Mouse (Mus musculus) spleen, embryonic (tissue): ENCODE data around the gene Ssx2ip.

Source experiments
- CTCF ChIA-PET: fragments of 350-600 bp; sonication (Branson Sonifier 250); formaldehyde crosslinking; loops from one replicate; lab custom pipeline; 2022; lab: Charles Lee

Ssx2ip gene

GRCm38 (mm10) chr3:146404311-146405201 is at the start of gene Ssx2ip:
Gene Ssx2ip (plus strand): TSS chr3:146404642.
- CTCF ChIA-PET: no interaction called here

GRCm38 (mm10) chr3:146355146-146355545 is 49.3 kb upstream of the Ssx2ip start:
- CTCF ChIA-PET: no interaction called here

GRCm38 (mm10) chr3:146365471-146365870 is 39.0 kb upstream of the Ssx2ip start:
- CTCF ChIA-PET: no interaction called here

- CTCF ChIA-PET: no interaction called here
Observed at GRCm38 (mm10) chr3:146367058-146367457, 37.4 kb upstream of the Ssx2ip start.

DNA sequence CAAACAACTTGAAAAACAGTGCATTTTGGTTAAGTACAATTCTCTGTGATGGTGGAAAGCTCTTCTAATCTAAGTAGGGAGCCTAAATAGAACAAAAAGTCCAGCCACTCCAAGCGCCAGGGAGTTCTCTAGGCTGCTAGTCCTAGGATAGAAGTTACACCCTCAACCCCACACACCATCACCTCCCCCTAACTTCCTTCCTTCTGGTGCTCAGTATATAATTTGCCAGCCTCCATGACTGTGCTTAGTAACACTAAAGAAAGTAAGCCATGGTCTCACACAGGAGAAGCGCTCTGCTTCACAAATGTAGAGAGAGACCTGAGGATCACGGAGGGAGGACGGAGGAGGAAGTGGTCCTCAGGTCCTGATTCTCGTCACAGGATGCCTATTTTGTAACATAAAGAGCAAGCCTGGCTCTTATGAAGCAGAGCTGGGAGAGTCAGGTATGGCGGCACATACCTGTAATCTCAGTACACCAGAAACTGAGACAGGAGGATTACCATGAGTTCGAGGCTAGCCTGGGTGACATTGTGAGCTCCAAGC is 33.8 kb upstream of the Ssx2ip start:
- CTCF ChIA-PET: interaction anchor here (0.6 kb wide), 1 partner anchor 313 kb away, joined by 3 read pairs; no protein-coding TSS in a partner anchor

DNA sequence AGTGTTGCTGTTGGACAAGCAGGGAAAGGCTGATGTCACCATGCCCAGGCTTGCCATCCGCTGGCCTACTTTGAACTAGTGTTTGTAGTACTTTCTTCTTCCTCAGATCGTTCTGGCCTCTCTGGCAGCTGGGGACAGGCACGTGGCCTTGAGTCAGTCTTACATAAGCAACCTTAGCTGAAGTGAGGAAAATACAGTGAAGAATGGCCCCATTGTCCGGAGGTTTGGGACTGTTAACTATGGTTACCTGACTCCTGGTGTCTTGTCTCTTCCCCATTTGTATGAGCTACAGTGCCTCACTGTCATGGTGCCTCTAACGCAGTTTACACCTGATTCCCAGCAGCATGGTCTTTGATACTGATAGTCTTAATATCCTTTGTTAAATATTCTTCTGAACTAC is 33.2 kb upstream of the Ssx2ip start:
- CTCF ChIA-PET: interaction anchor here (0.6 kb wide), 2 partner anchors 28 to 313 kb away, joined by 3 to 5 read pairs; no protein-coding TSS in a partner anchor

GRCm38 (mm10) chr3:146374596-146375175 is 29.8 kb upstream of the Ssx2ip start:
- CTCF ChIA-PET: no interaction called here

DNA sequence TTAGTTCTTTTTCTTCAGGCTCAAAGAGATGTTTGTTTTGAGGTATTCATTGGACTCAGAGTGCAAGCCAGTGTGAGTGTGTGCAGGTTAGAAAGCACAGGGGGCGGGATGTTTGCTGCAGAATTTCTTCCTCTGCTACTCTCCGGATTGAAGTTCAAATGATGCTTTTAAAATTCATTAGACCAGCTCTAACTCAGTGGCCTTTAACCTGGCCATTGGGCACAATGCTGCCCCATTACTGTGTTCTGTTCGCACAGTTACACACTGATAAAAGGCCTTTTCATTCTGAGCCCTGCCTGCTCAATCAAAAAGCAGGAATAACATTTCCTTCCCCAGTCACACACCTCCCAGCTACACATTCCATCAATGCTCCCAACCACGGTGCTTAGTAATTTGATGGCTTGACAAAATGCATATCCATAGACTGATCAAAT is 29.2 kb upstream of the Ssx2ip start:
- CTCF ChIA-PET: no interaction called here

DNA sequence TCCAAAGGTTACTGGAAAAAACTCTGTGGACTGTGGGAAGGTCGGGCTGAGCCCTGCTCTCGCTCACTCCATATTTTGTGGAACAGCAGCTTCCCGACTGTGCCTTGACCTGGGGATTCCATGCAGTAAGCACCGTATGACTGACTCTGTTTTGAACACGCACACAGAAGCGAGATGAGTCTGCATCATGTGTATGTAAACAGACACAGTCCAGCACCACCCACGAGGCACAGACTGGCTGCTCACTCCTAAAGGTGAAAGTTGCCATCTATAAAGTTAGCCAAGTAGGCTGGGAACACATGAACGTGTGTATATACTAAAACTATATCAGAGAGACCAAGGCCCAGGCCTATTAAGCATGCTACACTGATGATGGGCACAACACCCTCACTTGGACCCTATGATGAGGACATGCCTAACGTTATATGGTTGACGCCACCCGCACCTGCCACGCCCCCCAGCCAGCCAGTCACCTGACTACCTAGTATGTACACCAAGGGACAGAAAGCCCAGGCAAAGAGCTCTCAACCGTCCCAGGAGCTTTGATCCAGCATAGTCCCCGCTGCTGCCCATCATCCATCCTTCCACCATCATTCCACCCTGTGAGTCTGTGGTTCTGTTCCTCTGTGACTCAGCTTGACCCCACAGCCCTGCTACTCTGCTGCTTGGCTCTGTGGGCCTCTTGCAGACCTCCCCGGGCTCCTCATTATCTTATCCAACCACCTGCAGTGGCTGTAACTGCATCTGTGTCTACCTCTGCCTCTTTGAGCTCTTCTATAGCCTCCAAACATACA is 27.9 kb upstream of the Ssx2ip start:
- CTCF ChIA-PET: no interaction called here

DNA sequence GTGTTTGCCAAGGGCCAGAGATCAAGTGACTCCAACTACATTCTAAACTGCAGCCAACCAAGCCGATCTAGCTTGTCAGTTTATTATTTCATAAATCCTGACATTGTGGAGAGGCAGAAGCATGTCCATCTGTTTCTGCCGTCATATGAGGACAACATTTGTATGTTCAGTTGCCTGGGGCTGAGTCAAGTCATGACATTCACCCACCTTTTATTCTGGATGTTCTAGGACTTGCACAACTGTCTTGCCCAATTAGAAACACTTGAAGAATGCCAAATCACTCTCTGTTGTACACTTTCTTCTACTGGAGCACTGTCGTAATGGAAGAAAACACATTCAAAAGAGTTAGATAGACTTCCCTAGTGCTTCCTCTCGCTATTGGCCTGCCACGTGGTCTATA is 27.2 kb upstream of the Ssx2ip start:
- CTCF ChIA-PET: no interaction called here

DNA sequence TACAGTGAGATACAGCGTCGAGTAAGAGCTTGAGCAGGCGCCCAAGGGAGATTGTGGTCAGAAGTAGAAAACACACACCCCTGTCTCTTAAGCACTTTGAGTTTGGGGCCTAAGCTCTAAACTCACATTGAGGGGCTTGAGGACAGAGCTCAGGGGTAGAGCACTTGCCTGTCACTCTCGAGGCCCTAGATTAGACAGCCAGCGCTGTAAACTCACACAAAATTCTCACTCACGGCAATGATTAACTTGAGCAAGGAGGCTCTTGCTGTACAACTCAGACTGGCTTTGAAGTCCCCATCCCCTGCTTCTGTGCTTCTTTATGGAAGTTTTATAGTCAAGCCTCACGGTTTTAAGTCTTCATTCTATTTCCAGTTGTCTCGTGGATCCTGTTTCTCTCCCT is 25.7 kb upstream of the Ssx2ip start:
- CTCF ChIA-PET: no interaction called here

GRCm38 (mm10) chr3:146379740-146380466 is 24.5 kb upstream of the Ssx2ip start:
- CTCF ChIA-PET: no interaction called here

- CTCF ChIA-PET: no interaction called here
Observed at GRCm38 (mm10) chr3:146380874-146381273, 23.6 kb upstream of the Ssx2ip start.

DNA sequence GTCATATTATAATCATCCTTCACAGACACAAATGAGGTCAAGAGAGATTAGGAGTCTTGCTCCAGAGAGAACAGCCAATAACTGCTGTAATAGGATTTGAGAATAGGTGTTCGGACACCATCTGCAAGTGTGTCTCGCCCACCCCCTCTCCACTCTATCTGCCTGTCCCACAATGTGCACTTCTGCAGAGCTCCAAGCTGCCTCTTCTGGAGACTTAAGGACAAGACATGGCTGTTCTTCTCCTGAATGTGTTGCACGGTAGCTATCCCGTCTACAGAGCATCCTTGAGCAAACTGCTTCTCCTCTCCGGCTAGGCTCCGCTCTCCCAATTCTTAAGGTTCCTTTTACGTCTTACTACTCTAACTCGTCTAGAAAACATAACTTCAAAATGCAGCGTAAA is 23.0 kb upstream of the Ssx2ip start:
- CTCF ChIA-PET: no interaction called here

- CTCF ChIA-PET: no interaction called here
Observed at GRCm38 (mm10) chr3:146386800-146387199, 17.6 kb upstream of the Ssx2ip start.

GRCm38 (mm10) chr3:146392656-146393321 is 11.7 kb upstream of the Ssx2ip start:
- CTCF ChIA-PET: no interaction called here

DNA sequence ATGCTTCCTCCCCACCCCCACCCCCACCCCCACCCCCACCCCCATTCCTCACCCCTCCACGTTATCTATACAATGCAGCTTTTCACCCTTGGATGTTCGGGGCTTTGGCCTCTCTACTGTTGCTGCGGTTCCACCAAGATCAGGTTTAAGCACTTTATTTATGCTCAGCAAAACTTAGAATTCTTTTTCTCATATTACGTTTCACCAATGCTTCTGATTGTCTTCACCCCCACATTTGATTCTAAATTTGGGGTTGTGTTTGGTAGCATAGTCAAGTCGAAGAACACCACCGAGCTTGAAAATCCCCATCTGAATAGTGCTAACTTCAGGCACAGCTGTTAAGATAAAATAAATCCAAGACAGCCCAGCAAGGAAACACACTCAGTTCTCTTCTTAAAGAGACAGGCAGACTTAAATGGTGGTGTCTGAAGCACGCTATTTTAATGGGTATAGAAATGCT is 10.8 kb upstream of the Ssx2ip start:
- CTCF ChIA-PET: no interaction called here

DNA sequence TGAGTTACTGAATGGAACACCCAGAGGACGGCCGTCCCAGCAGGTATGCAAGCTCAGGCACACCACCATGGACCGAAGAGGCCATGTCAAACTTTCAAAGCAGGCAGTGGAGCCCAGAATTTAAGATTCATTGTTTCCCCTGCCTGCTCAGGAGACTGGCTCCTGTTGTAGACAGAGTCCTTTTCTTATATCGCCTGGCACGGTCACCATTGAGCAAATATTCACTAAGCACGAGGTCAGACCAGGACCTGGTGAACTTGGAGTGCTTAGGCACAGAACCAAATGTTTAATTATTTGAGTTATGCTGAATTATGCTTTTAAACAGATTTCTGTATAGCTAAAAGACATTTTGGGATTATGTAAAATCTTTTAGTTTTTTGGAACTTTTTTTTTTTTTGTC is 8.2 kb upstream of the Ssx2ip start:
- CTCF ChIA-PET: no interaction called here

DNA sequence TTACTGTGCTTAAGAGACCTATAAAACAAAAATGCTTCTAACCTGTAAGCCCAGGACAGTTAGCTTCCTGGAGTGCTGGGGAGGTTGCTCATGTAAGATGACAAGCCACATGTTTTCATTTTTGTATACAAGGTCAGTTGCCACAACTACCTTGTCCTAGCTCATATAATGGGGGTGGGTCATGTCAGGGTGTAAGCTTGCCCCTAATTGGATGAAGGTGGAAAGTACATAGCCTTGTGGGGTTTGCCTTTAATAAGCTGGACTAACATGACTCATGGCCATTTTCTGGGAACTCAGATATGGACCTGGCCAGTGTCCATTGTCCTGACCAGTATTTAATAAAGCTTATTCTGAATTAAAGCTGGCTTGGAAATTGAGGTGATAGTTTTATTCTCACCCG is 7.5 kb upstream of the Ssx2ip start:
- CTCF ChIA-PET: no interaction called here

DNA sequence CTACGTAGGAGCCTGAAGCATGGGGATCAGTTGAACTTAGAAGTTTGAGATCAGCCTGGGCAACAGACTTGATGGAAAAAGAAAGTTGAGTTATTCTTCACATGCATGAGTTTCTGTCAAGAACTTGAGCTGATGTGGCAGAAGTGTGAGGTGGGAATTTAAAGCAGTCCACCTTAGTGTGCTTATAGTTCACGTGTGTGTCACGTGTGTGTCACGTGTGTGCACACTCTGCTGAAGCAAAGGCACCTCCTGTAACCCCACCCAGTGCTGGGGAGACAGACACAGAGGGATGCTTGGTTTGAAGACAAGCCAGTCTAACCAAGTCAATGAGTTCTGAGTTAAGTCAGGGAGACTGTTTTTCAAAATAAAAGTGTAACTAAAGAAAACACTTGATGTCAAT is 6.6 kb upstream of the Ssx2ip start:
- CTCF ChIA-PET: no interaction called here

DNA sequence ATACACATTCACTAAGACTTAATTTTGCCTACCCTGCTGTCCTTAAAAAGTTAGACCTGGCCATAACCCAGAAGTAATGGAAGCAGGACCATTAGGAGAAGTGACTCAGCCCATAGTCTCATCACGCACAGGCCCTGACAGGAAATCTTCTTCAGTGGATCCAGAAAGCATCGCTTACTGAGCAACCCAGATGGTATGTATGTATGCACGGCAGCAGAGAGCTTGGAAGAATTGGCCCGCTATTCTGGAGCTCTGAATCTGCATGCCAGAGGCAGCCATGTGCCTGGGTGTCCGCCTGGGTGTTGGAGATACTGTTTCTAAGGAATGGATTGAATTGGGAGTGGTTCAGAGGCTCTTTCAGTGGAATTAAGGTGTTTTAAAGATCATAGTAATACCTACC is 5.2 kb upstream of the Ssx2ip start:
- CTCF ChIA-PET: no interaction called here
